Mouse (Mus musculus): ENCODE results near the gene Hivep3. TPM values are rescaled to one million over a fixed set of nuclear protein-coding genes. Genes with fewer than 3 reads are reported as not detected.

Gene Hivep3
- polyA plus RNA-seq (2016; fragmentation: Nextera tagmentation; extraction: Ambion mirVana): 0.47 and 2.1 TPM in 2 replicates

GRCm38 (mm10) chr4:119733184-119733880 lies at the start of gene Hivep3:
Gene Hivep3, plus strand, starts transcription at chr4:119733784.
- Histone ChIP-seq H3K4me1 (replicated peaks) (peaks cover 17% of the 10 kb centered on the region), H3K4me3 (peak within 1 kb of the TSS; percentile 83), H3K27ac (peak within 1 kb of the TSS; percentile 69; the same call in 1 of the 2 replicates), H3K36me3 (no peaks in the 10 kb centered on the region), H3K27me3 (ENCODE audit: insufficient read depth, poor library complexity, severe bottlenecking) (peaks cover 39% of the 10 kb centered on the region), H3K9me3 (no peaks in the 10 kb centered on the region)
- DNase-seq (ENCODE audit: low spot score): peak; percentile 100
- WGBS: under 1% methylated on average over 47 of the region's 47 CpGs

DNA sequence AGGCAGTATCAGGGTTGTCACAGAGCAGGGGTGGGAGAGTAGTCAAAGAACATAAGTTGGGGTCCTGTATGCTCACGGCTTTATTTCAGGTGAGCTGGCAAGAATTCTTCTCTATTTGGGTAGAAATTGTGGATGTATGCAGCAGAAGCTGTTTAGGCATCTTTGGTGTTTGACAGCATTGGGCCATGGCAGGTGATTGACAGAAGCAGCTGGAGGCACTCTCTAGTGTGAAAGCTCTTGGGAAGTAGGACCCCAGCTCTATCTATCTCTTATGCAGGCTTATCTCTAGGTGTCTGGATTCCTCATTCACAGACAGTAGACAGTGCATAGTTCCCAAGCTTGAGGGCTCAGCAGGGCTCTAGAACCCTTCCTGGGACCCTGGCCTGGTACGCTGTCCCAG lies 47.8 kb upstream of the Hivep3 start:
- no peak overlapping the region for H3K4me3 ChIP-seq
- no peaks in the 10 kb centered on the region for H3K27me3 ChIP-seq (ENCODE audit: insufficient read depth, poor library complexity, severe bottlenecking)
- H3K9me3 ChIP-seq: no peaks in the 10 kb centered on the region
- no peak overlapping the region for H3K27ac ChIP-seq
- no peaks in the 10 kb centered on the region for H3K36me3 ChIP-seq
- 89% methylated on average over 2 of the region's 2 CpGs for WGBS
- no peak for DNase-seq (ENCODE audit: low spot score)
- H3K4me1 ChIP-seq (replicated peaks): peaks cover 20% of the 10 kb centered on the region

DNA sequence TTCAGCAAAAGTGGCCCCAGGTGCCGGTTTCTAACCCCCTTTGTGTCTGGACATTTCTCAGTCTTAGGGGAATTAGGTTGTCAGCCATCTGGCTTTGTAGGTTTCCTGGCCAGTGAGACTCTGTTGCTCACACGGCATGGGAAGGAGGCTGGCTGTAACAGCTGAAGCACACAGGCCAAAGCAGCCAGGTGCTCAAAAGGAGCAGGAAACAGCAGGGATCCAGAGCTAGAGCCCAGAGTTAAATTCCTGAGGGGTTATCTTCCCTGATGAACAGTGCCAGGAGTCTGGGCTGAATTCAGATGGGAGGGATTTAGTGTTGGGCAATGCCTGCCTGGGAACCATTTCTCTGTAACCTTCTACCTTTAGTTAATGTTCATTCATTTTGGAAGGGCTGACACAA lies 35.2 kb upstream of the Hivep3 start:
- Histone ChIP-seq H3K9me3 (no peaks in the 10 kb centered on the region), H3K4me1 (replicated peaks) (no peaks in the 10 kb centered on the region), H3K4me3 (no peak overlapping the region), H3K27me3 (ENCODE audit: insufficient read depth, poor library complexity, severe bottlenecking) (no peaks in the 10 kb centered on the region), H3K36me3 (no peaks in the 10 kb centered on the region), H3K27ac (no peak overlapping the region)
- 53% methylated on average over 2 of the region's 2 CpGs for WGBS
- no peak for DNase-seq (ENCODE audit: low spot score)

- no peaks in the 10 kb centered on the region for H3K27me3 ChIP-seq (ENCODE audit: insufficient read depth, poor library complexity, severe bottlenecking)
- H3K27ac ChIP-seq: no peak overlapping the region
- no peaks in the 10 kb centered on the region for H3K4me1 ChIP-seq (replicated peaks)
- no peak overlapping the region for H3K4me3 ChIP-seq
- 87% methylated on average over 11 of the region's 11 CpGs for WGBS
- H3K9me3 ChIP-seq: no peaks in the 10 kb centered on the region
- no peaks in the 10 kb centered on the region for H3K36me3 ChIP-seq
- DNase-seq (ENCODE audit: low spot score): no peak
These were observed 32.2 kb upstream of the Hivep3 start for GRCm38 (mm10) chr4:119701269-119701954.

GRCm38 (mm10) chr4:119703965-119704364 lies 29.6 kb upstream of the Hivep3 start:
- 90% methylated on average over 8 of the region's 8 CpGs for WGBS
- DNase-seq (ENCODE audit: low spot score): no peak

DNA sequence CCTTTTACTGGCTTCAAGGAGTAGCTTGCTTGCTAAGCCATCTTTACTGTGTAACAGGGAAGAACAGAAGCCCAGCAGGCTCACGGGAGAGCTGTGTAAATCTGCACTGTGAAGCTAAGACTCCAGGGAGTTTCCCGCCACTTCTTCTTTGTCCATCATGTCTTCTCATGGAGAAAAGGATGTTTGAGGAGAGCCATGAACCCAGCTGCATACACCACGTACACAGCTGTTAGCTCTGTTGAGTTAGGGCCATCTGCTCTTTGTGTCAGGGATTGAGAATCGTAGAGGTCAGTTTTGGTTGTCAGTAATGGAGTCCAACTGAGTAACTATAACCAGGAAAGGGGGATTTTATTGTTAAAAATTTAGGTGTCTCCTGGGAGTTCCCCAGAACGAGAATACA lies 26.3 kb upstream of the Hivep3 start:
- no peak for DNase-seq (ENCODE audit: low spot score)
- H3K9me3 ChIP-seq: no peaks in the 10 kb centered on the region
- H3K36me3 ChIP-seq: no peaks in the 10 kb centered on the region
- H3K4me3 ChIP-seq: no peak overlapping the region
- H3K4me1 ChIP-seq (replicated peaks): peaks cover 8% of the 10 kb centered on the region; the same call in 1 of the 2 replicates
- 66% methylated on average over 5 of the region's 5 CpGs for WGBS
- H3K27ac ChIP-seq: no peak overlapping the region
- 0 out of 2 replicates have a peak, but pooled peaks cover 2% of the 10 kb centered on the region for H3K27me3 ChIP-seq (ENCODE audit: insufficient read depth, poor library complexity, severe bottlenecking)

More at GRCm38 (mm10) chr4:119703965-119704364, 29.6 kb upstream of the Hivep3 start:
- Histone ChIP-seq H3K4me1 (replicated peaks) (peaks cover 8% of the 10 kb centered on the region; the same call in 1 of the 2 replicates), H3K27ac (no peak overlapping the region), H3K36me3 (no peaks in the 10 kb centered on the region), H3K4me3 (no peak overlapping the region), H3K27me3 (ENCODE audit: insufficient read depth, poor library complexity, severe bottlenecking) (0 out of 2 replicates have a peak, but pooled peaks cover 2% of the 10 kb centered on the region), H3K9me3 (no peaks in the 10 kb centered on the region)

DNA sequence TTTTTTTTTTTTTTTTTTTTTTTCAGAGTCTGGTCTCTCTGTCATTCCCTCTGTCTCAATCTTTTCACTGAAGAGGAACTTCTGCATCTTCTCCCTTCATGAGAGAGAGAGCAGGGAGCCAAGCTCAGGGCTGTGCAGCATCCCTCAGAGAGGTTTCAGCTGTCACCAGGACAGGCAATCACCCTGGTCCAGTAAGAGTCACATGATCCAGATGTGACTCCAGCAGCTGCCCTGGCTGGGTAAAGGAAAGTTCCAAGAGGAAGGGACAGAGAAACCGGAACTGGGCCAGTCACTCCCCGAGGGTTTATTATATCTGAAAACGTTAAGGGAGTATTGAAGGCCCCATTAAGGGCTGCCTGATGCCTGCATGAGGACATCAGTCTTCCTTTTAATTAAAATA lies 25.8 kb upstream of the Hivep3 start:
- Histone ChIP-seq H3K27me3 (ENCODE audit: insufficient read depth, poor library complexity, severe bottlenecking) (0 out of 2 replicates have a peak, but pooled peaks cover 2% of the 10 kb centered on the region), H3K27ac (no peak overlapping the region), H3K36me3 (no peaks in the 10 kb centered on the region), H3K4me3 (no peak overlapping the region), H3K9me3 (no peaks in the 10 kb centered on the region), H3K4me1 (replicated peaks) (peaks cover 8% of the 10 kb centered on the region; the same call in 1 of the 2 replicates)
- 35% methylated on average over 3 of the region's 3 CpGs for WGBS
- no peak for DNase-seq (ENCODE audit: low spot score)

GRCm38 (mm10) chr4:119710208-119710607 lies 23.4 kb upstream of the Hivep3 start:
- no peak overlapping the region for H3K4me3 ChIP-seq
- H3K4me1 ChIP-seq (replicated peaks): peaks cover 8% of the 10 kb centered on the region; the same call in 1 of the 2 replicates
- H3K27me3 ChIP-seq (ENCODE audit: insufficient read depth, poor library complexity, severe bottlenecking): 0 out of 2 replicates have a peak, but pooled peaks cover 2% of the 10 kb centered on the region
- WGBS: 71% methylated on average over 4 of the region's 4 CpGs
- H3K9me3 ChIP-seq: no peaks in the 10 kb centered on the region
- no peak for DNase-seq (ENCODE audit: low spot score)
- H3K36me3 ChIP-seq: no peaks in the 10 kb centered on the region
- no peak overlapping the region for H3K27ac ChIP-seq

DNA sequence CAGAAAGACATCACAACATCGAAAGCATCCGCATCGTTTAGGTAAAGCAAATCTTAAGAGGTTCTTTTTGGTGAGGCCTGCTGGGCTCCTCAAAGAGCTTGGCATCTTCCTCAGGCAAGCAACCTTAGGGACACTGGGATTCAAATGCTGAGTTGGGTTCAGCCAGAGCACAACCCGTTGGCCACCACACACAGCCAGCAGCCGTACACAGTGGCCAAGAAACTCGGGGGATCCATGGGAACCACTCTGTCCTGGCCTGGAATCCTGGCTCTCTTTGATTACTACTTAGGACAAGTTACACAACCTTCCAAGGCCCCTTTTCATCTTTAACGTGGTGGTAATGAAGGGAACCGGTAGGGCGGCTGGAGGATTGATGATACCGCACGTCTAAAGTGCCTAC lies 16.1 kb upstream of the Hivep3 start:
- Histone ChIP-seq H3K9me3 (no peaks in the 10 kb centered on the region), H3K4me3 (no peak overlapping the region), H3K27ac (no peak overlapping the region), H3K4me1 (replicated peaks) (no peaks in the 10 kb centered on the region), H3K36me3 (no peaks in the 10 kb centered on the region), H3K27me3 (ENCODE audit: insufficient read depth, poor library complexity, severe bottlenecking) (no peaks in the 10 kb centered on the region)
- DNase-seq (ENCODE audit: low spot score): no peak
- 83% methylated on average over 11 of the region's 11 CpGs for WGBS

GRCm38 (mm10) chr4:119721531-119721930 lies 12.1 kb upstream of the Hivep3 start:
- Histone ChIP-seq H3K27ac (no peak overlapping the region), H3K4me1 (replicated peaks) (no peaks in the 10 kb centered on the region), H3K27me3 (ENCODE audit: insufficient read depth, poor library complexity, severe bottlenecking) (no peaks in the 10 kb centered on the region), H3K4me3 (no peak overlapping the region), H3K36me3 (no peaks in the 10 kb centered on the region), H3K9me3 (no peaks in the 10 kb centered on the region)
- 79% methylated on average over 3 of the region's 3 CpGs for WGBS
- DNase-seq (ENCODE audit: low spot score): no peak

GRCm38 (mm10) chr4:119726074-119726473 lies 7.5 kb upstream of the Hivep3 start:
- no peaks in the 10 kb centered on the region for H3K36me3 ChIP-seq
- no peak overlapping the region for H3K4me3 ChIP-seq
- 0 out of 2 replicates have a peak, but pooled peaks cover 3% of the 10 kb centered on the region for H3K4me1 ChIP-seq (replicated peaks)
- H3K27me3 ChIP-seq (ENCODE audit: insufficient read depth, poor library complexity, severe bottlenecking): no peaks in the 10 kb centered on the region
- DNase-seq (ENCODE audit: low spot score): no peak
- H3K27ac ChIP-seq: no peak overlapping the region
- WGBS: 77% methylated on average over 5 of the region's 5 CpGs
- no peaks in the 10 kb centered on the region for H3K9me3 ChIP-seq

DNA sequence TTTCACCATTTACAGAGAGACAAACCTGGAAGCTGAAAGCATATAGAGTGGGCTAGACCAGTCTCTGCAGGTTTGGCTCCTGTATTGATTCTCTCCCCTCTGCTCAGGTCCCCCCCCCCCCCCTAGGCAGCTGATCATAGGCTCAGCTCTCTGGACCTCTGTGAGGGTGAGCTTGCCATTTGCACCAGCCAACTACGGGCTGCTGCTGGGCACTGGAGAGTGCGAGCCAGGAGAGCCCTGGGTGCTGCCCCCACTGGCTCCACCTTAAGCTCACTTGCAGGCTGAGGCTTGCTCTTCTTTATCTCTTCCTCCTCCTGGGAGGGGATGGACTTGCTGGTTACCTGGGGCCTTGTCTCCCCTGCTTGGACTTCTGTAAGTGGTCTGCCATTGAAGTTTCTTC lies 5.7 kb upstream of the Hivep3 start:
- no peaks in the 10 kb centered on the region for H3K27me3 ChIP-seq (ENCODE audit: insufficient read depth, poor library complexity, severe bottlenecking)
- 0 out of 2 replicates have a peak, but pooled peaks cover 3% of the 10 kb centered on the region for H3K4me1 ChIP-seq (replicated peaks)
- H3K27ac ChIP-seq: no peak overlapping the region
- H3K4me3 ChIP-seq: no peak overlapping the region
- WGBS: 83% methylated on average over 2 of the region's 2 CpGs
- no peaks in the 10 kb centered on the region for H3K36me3 ChIP-seq
- no peaks in the 10 kb centered on the region for H3K9me3 ChIP-seq
- no peak for DNase-seq (ENCODE audit: low spot score)

DNA sequence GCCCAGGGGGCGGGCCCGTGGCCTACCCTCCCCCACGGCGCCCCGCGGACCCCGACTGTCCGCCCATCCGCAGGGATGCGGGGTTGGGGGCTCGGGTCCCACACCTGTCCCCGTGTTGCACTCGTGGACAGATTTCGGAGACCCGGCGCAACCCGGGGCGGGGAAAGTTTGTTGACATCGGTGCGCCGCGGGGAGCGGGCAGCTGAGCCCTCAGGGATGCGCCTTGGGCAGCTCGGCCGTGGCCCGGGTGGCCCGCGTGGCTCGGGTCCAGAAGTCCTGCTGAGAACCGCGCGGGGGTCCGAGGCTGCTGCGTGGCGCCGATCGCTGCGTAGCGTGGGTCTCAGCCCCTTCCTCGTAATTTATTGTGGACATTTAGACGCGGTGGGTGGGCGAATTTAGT lies 358 bp downstream of the Hivep3 start:
- peaks cover 14% of the 10 kb centered on the region for H3K4me1 ChIP-seq (replicated peaks)
- peaks cover 39% of the 10 kb centered on the region for H3K27me3 ChIP-seq (ENCODE audit: insufficient read depth, poor library complexity, severe bottlenecking)
- peak overlapping the region; percentile 83 for H3K4me3 ChIP-seq
- 0 out of 2 replicates have a peak overlapping the region, but pooled peaks have one; percentile 40 for H3K27ac ChIP-seq
- no peaks in the 10 kb centered on the region for H3K36me3 ChIP-seq
- no peaks in the 10 kb centered on the region for H3K9me3 ChIP-seq
- WGBS: under 1% methylated on average over 44 of the region's 44 CpGs
- no peak for DNase-seq (ENCODE audit: low spot score)

All from hindbrain, embryonic 10.5 days (tissue).